Mouse (Mus musculus) forebrain, embryonic 10.5 days (tissue): Measurements from ENCODE around the gene Ccdc137. TPM values are rescaled to one million over a fixed set of nuclear protein-coding genes. Genes with fewer than 3 reads are reported as not detected.
A peak's percentile ranks its signal among the peaks of the same experiment; 100 is the strongest.

Source experiments
- DNase-seq: peaks from one replicate; pipeline ENCODE4 v3.0.0-alpha.2; 2017; ENCODE audit warnings: low spot score; ENCODE audit errors: extremely low spot score
- H3K27ac ChIP-seq: fragments of 300-500 bp; sonication (generic); 2 replicates; pipeline ENCODE4 v1.5.1; 2016; ENCODE audit warnings: mild to moderate bottlenecking
- H3K27me3 ChIP-seq: fragments of 300-500 bp; sonication (generic); 2 replicates; pipeline ENCODE4 v1.6.1; 2016; ENCODE audit warnings: mild to moderate bottlenecking; ENCODE audit not compliant: poor library complexity, severe bottlenecking
- H3K36me3 ChIP-seq: fragments of 300-500 bp; sonication (generic); replicated peaks from 2 replicates; pipeline ENCODE4 v1.6.1; 2016; ENCODE audit warnings: mild to moderate bottlenecking, moderate library complexity
- H3K4me1 ChIP-seq: fragments of 300-500 bp; sonication (generic); 2 replicates; pipeline ENCODE4 v1.6.1; 2016
- H3K4me3 ChIP-seq: fragments of 300-500 bp; sonication (generic); 2 replicates; pipeline ENCODE4 v1.5.1; 2016; ENCODE audit warnings: mild to moderate bottlenecking, moderate library complexity
- H3K9me3 ChIP-seq: fragments of 300-500 bp; sonication (generic); 2 replicates; pipeline ENCODE4 v1.6.1; 2016; ENCODE audit warnings: mild to moderate bottlenecking, moderate library complexity
- WGBS: fragments of 180-500 bp; shearing (Covaris S2); methylation state at CpG from one replicate; pipeline ENCODE4 v1.1.7; 2016; 5-methylcytosine and 5-hydroxymethylcytosine counted together
- polyA plus RNA-seq: library from polyadenylated mRNA; unstranded; fragments of >200 nt; fragmentation: Nextera tagmentation; extraction: Ambion mirVana; gene quantifications from 2 replicates; pipeline ENCODE4 v1.2.1, GENCODE M21; 2016

The Ccdc137 gene
- polyA plus RNA-seq, 1 experiment from 2014 or later = 39.6 TPM

- peaks cover 67% of the 10 kb centered on the region for H3K36me3 ChIP-seq
- no peaks in the 10 kb centered on the region for H3K9me3 ChIP-seq
- H3K4me1 ChIP-seq = peaks cover 54% of the 10 kb centered on the region
- H3K27me3 ChIP-seq = no peaks in the 10 kb centered on the region
- no peak for DNase-seq
- peak overlapping the region; percentile 98 for H3K4me3 ChIP-seq
- H3K27ac ChIP-seq = peak overlapping the region; percentile 92
- 32% methylated on average over 3 of the region's 3 CpGs for WGBS
Observed at GRCm38 (mm10) chr11:120492878-120493203, 34.9 kb downstream of the Ccdc137 start.

- H3K4me1 ChIP-seq = peaks cover 54% of the 10 kb centered on the region
- H3K4me3 ChIP-seq = peak overlapping the region; percentile 98
- WGBS = 71% methylated on average over 3 of the region's 3 CpGs
- H3K9me3 ChIP-seq = no peaks in the 10 kb centered on the region
- DNase-seq = no peak
- no peaks in the 10 kb centered on the region for H3K27me3 ChIP-seq
- peak overlapping the region; percentile 92 for H3K27ac ChIP-seq
- H3K36me3 ChIP-seq = peaks cover 67% of the 10 kb centered on the region
Observed at GRCm38 (mm10) chr11:120493351-120493750, 35.4 kb downstream of the Ccdc137 start.

GRCm38 (mm10) chr11:120493911-120494310, 36.0 kb downstream of the Ccdc137 start:
- H3K4me3 ChIP-seq = peak overlapping the region; percentile 98; the same call in 1 of the 2 replicates
- peaks cover 67% of the 10 kb centered on the region for H3K36me3 ChIP-seq
- no peak overlapping the region for H3K27ac ChIP-seq
- DNase-seq = no peak
- no peaks in the 10 kb centered on the region for H3K9me3 ChIP-seq
- no peaks in the 10 kb centered on the region for H3K27me3 ChIP-seq
- 88% methylated on average over 3 of the region's 3 CpGs for WGBS
- H3K4me1 ChIP-seq = peaks cover 54% of the 10 kb centered on the region

- Histone ChIP-seq H3K9me3 (no peaks in the 10 kb centered on the region), H3K27ac (no peak overlapping the region), H3K36me3 (peaks cover 57% of the 10 kb centered on the region), H3K4me3 (no peak overlapping the region), H3K27me3 (no peaks in the 10 kb centered on the region), H3K4me1 (peaks cover 26% of the 10 kb centered on the region)
- no peak for DNase-seq
- 93% methylated on average over 3 of the region's 3 CpGs for WGBS
Observed at GRCm38 (mm10) chr11:120497436-120497835, 39.5 kb downstream of the Ccdc137 start.

- Histone ChIP-seq H3K27ac (no peak overlapping the region), H3K36me3 (peaks cover 57% of the 10 kb centered on the region), H3K9me3 (no peaks in the 10 kb centered on the region), H3K4me3 (no peak overlapping the region), H3K4me1 (peaks cover 19% of the 10 kb centered on the region), H3K27me3 (no peaks in the 10 kb centered on the region)
- 95% methylated on average over 12 of the region's 12 CpGs for WGBS
- DNase-seq = no peak
Observed at GRCm38 (mm10) chr11:120498226-120498625, 40.3 kb downstream of the Ccdc137 start.

GRCm38 (mm10) chr11:120498891-120499290, 41.0 kb downstream of the Ccdc137 start:
- DNase-seq = no peak
- Histone ChIP-seq H3K27me3 (no peaks in the 10 kb centered on the region), H3K4me3 (0 out of 2 replicates have a peak overlapping the region, but pooled peaks have one; percentile 5), H3K4me1 (peaks cover 12% of the 10 kb centered on the region), H3K27ac (no peak overlapping the region), H3K9me3 (no peaks in the 10 kb centered on the region), H3K36me3 (peaks cover 55% of the 10 kb centered on the region)
- 91% methylated on average over 5 of the region's 5 CpGs for WGBS

- Histone ChIP-seq H3K4me3 (no peak overlapping the region), H3K27ac (no peak overlapping the region), H3K27me3 (no peaks in the 10 kb centered on the region), H3K4me1 (peaks cover 6% of the 10 kb centered on the region; the same call in 1 of the 2 replicates), H3K36me3 (peaks cover 45% of the 10 kb centered on the region), H3K9me3 (no peaks in the 10 kb centered on the region)
- DNase-seq = no peak
- 93% methylated on average over 6 of the region's 6 CpGs for WGBS
Observed at GRCm38 (mm10) chr11:120499894-120500293, 42.0 kb downstream of the Ccdc137 start.

GRCm38 (mm10) chr11:120500357-120500756, 42.4 kb downstream of the Ccdc137 start:
- no peaks in the 10 kb centered on the region for H3K9me3 ChIP-seq
- 31% methylated on average over 3 of the region's 3 CpGs for WGBS
- DNase-seq = no peak
- H3K27ac ChIP-seq = no peak overlapping the region
- peaks cover 40% of the 10 kb centered on the region for H3K36me3 ChIP-seq
- no peak overlapping the region; the same call in 1 of the 2 replicates for H3K4me3 ChIP-seq
- peaks cover 6% of the 10 kb centered on the region; the same call in 1 of the 2 replicates for H3K4me1 ChIP-seq
- H3K27me3 ChIP-seq = no peaks in the 10 kb centered on the region

GRCm38 (mm10) chr11:120501018-120501417, 43.1 kb downstream of the Ccdc137 start:
- WGBS = 73% methylated on average over 6 of the region's 6 CpGs
- H3K27ac ChIP-seq = no peak overlapping the region
- DNase-seq = no peak
- no peaks in the 10 kb centered on the region for H3K27me3 ChIP-seq
- H3K9me3 ChIP-seq = no peaks in the 10 kb centered on the region
- H3K36me3 ChIP-seq = peaks cover 33% of the 10 kb centered on the region
- H3K4me1 ChIP-seq = peaks cover 6% of the 10 kb centered on the region; the same call in 1 of the 2 replicates
- H3K4me3 ChIP-seq = no peak overlapping the region

GRCm38 (mm10) chr11:120501701-120502100, 43.8 kb downstream of the Ccdc137 start:
- peaks cover 27% of the 10 kb centered on the region for H3K36me3 ChIP-seq
- H3K27me3 ChIP-seq = no peaks in the 10 kb centered on the region
- no peaks in the 10 kb centered on the region for H3K9me3 ChIP-seq
- H3K4me3 ChIP-seq = no peak overlapping the region
- no peak overlapping the region for H3K27ac ChIP-seq
- 91% methylated on average over 4 of the region's 4 CpGs for WGBS
- DNase-seq = no peak
- H3K4me1 ChIP-seq = peaks cover 6% of the 10 kb centered on the region; the same call in 1 of the 2 replicates

- DNase-seq = no peak
- no peaks in the 10 kb centered on the region for H3K9me3 ChIP-seq
- WGBS = 91% methylated on average over 3 of the region's 3 CpGs
- H3K27ac ChIP-seq = no peak overlapping the region
- H3K27me3 ChIP-seq = peaks cover 6% of the 10 kb centered on the region; the same call in 1 of the 2 replicates
- peaks cover 11% of the 10 kb centered on the region for H3K4me1 ChIP-seq
- no peaks in the 10 kb centered on the region for H3K36me3 ChIP-seq
- no peak overlapping the region for H3K4me3 ChIP-seq
Observed at GRCm38 (mm10) chr11:120505661-120506060, 47.7 kb downstream of the Ccdc137 start.

GRCm38 (mm10) chr11:120506899-120507298, 49.0 kb downstream of the Ccdc137 start:
- Histone ChIP-seq H3K36me3 (no peaks in the 10 kb centered on the region), H3K27me3 (peaks cover 9% of the 10 kb centered on the region), H3K27ac (no peak overlapping the region), H3K9me3 (no peaks in the 10 kb centered on the region), H3K4me1 (peaks cover 21% of the 10 kb centered on the region), H3K4me3 (no peak overlapping the region)
- 63% methylated on average over 4 of the region's 4 CpGs for WGBS
- DNase-seq = no peak

- no peak for DNase-seq
- Histone ChIP-seq H3K36me3 (no peaks in the 10 kb centered on the region), H3K27me3 (peaks cover 9% of the 10 kb centered on the region), H3K9me3 (no peaks in the 10 kb centered on the region), H3K27ac (no peak overlapping the region), H3K4me3 (no peak overlapping the region), H3K4me1 (peaks cover 21% of the 10 kb centered on the region)
- WGBS = 87% methylated on average over 13 of the region's 13 CpGs
Observed at GRCm38 (mm10) chr11:120507611-120508289, 49.8 kb downstream of the Ccdc137 start.
